Mouse (Mus musculus) cerebellum, adult 2 months (tissue): ENCODE data around the gene Brca2.

Source experiments
- CTCF ChIP-seq: fragments of 200-500 bp; IDR thresholded peaks from 2 replicates; pipeline ENCODE4 v1.5.1; 2011; ENCODE audit warnings: low read depth, mild to moderate bottlenecking, control low read depth, low read length, moderate library complexity, borderline replicate concordance; ENCODE audit not compliant: insufficient read depth
- POLR2A ChIP-seq: fragments of 200-500 bp; IDR thresholded peaks from 2 replicates; pipeline ENCODE4 v1.6.1; 2011; ENCODE audit warnings: low read length, control low read depth, borderline replicate concordance; ENCODE audit not compliant: insufficient read depth

DNA sequence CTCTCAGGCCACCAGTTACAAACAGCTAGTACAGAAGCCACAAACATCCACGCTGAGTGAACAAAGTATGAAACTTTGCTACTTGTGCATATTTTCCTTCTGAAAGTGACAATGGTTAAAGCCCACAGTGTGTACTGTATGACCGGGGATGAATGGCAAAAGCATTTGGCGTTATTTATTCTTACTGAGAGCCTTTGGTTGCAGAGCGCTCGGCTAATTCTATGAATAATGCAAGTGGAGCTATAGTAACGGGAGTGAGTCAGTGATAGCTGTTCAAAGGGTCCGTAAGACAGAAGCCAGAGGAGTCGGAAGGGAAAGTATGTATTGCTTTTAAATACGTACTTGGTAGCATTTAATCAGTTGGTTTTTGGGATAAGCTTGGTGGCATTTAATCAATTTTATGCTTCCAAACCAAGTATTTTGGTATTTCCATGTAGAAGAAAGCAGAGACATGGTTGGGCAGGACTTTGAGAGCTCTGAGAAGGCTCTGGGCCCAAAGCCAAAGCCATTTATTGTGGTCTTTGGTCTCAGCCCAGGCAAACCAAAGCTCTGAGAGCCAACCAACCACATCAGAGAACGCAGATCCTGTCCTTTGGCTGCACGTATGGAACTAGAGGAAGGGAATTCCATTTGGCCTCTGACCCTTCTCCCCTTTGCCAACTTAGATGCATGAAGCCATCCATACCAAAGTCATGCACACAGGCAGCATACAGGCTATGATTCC is 48.2 kb downstream of the Brca2 start:
- no peak for TF ChIP-seq CTCF
- no peak for TF ChIP-seq POLR2A
